Mouse (Mus musculus) liver, embryonic 11.5 days (tissue): Measurements from ENCODE around the gene Rpl13. TPM values are rescaled to one million over a fixed set of nuclear protein-coding genes. Genes with fewer than 3 reads are reported as not detected.
"Not testable (repeated sequence)": the region's sequence is repeated elsewhere in the genome, so short reads cannot be mapped to it uniquely, and the experiment has no call there.

Experiments used
- ATAC-seq: fragments of 200-750 bp; cut with Nextera tagmentation; replicated peaks from 2 replicates; pipeline ENCODE4 v1.8.0; 2017; ENCODE audit warnings: moderate number of reproducible peaks, mild to moderate bottlenecking, moderate TSS enrichment, moderate library complexity; ENCODE audit not compliant: low FRiP score
- DNase-seq: peaks from one replicate; pipeline ENCODE4 v3.0.0-alpha.2; 2017; ENCODE audit warnings: low spot score
- H3K27ac ChIP-seq: fragments of 300-500 bp; sonication (generic); 2 replicates; pipeline ENCODE4 v1.5.1; 2014; ENCODE audit warnings: mild to moderate bottlenecking, low read depth, low read length, control low read depth
- H3K27me3 ChIP-seq: fragments of 300-500 bp; sonication (generic); replicated peaks from 2 replicates; pipeline ENCODE4 v1.6.1; 2014; ENCODE audit warnings: low read length, mixed read lengths; ENCODE audit not compliant: control insufficient read depth, insufficient read depth
- H3K36me3 ChIP-seq: fragments of 300-500 bp; sonication (generic); 2 replicates; pipeline ENCODE4 v1.6.1; 2014; ENCODE audit warnings: mild to moderate bottlenecking, low read length, moderate library complexity, mixed read lengths; ENCODE audit not compliant: control insufficient read depth, insufficient read depth
- H3K4me1 ChIP-seq: fragments of 300-500 bp; sonication (generic); replicated peaks from 2 replicates; pipeline ENCODE4 v1.6.1; 2014; ENCODE audit warnings: low read length, mixed read lengths; ENCODE audit not compliant: control insufficient read depth, insufficient read depth
- H3K4me2 ChIP-seq: fragments of 300-500 bp; sonication (generic); 2 replicates; pipeline ENCODE4 v1.6.1; 2014; ENCODE audit warnings: mild to moderate bottlenecking, control low read depth, moderate library complexity
- H3K4me3 ChIP-seq: fragments of 300-500 bp; sonication (generic); 2 replicates; pipeline ENCODE4 v1.5.1; 2014; ENCODE audit warnings: low read depth, low read length, control low read depth
- H3K9ac ChIP-seq: fragments of 300-500 bp; sonication (generic); 2 replicates; pipeline ENCODE4 v1.6.1; 2014; ENCODE audit warnings: low read depth, low read length, control low read depth
- H3K9me3 ChIP-seq: fragments of 300-500 bp; sonication (generic); 2 replicates; pipeline ENCODE4 v1.6.1; 2016; ENCODE audit warnings: low read length, inconsistent platforms, mixed read lengths; ENCODE audit not compliant: control insufficient read depth
- WGBS: fragments of 180-500 bp; shearing (Covaris S2); extraction: QIAGEN DNeasy Blood & Tissue Kit; methylation state at CpG from one replicate; pipeline ENCODE4 v1.1.7; 2014; 5-methylcytosine and 5-hydroxymethylcytosine counted together
- polyA plus RNA-seq: library from polyadenylated mRNA; unstranded; fragments of >200 nt; fragmentation: Nextera tagmentation; extraction: Ambion mirVana; gene quantifications from 2 replicates; pipeline ENCODE4 v1.2.1, GENCODE M21; 2014

The Rpl13 gene
- polyA plus RNA-seq, 1 experiment from 2014 or later, result 2,035 TPM

DNA sequence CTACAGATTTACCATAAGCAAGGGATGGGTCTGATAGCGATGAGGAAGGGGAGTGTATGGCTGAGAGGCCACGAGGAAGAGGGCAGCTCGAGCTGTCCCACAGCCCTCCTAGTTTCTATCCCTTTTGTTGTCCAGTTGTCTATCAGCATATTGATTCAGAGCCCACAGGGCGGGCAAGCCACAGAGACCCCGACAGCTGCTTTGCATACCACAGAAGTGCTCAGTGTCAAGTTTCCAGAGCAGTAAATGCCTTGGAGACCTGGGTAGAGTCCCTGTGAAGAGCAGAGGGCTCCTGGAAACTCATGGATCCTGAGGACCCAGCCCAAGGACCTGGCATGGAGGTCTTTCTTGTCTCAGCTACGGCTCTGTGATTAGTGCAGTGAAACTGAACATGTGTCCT, 19.2 kb upstream of the Rpl13 start:
- H3K4me1 ChIP-seq, result no peaks in the 10 kb centered on the region
- peaks cover 36% of the 10 kb centered on the region for H3K36me3 ChIP-seq
- H3K9me3 ChIP-seq, result no peaks in the 10 kb centered on the region
- 81% methylated on average over 6 of the region's 6 CpGs for WGBS
- DNase-seq (no peak), ATAC-seq (no peak)
- H3K4me2 ChIP-seq, result no peak overlapping the region
- H3K27me3 ChIP-seq, result no peaks in the 10 kb centered on the region
- no peak overlapping the region for H3K27ac ChIP-seq
- no peak overlapping the region for H3K9ac ChIP-seq
- H3K4me3 ChIP-seq, result no peak overlapping the region

DNA sequence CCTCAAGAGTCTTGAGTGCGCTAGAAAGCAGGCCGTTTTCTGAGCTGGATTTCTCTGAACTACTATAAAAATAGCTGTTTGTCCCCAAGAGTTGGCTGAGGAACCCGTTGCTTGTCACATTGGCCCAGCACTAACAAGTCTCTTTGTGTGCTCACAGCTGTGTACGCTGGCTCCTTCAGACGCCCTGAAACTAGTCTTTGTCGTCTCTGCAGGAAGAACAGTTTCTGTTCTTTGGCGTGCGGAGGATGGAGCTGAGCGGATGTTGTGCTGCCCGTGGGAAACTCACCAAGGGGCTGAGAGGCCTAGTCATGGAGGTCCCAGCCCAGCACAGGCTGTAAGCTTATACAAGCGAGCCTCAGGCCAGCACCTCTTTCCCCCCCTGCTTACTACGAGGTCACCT, 18.5 kb upstream of the Rpl13 start:
- Histone ChIP-seq H3K27ac (no peak overlapping the region), H3K4me2 (no peak overlapping the region), H3K4me3 (no peak overlapping the region), H3K36me3 (peaks cover 36% of the 10 kb centered on the region), H3K9ac (no peak overlapping the region), H3K4me1 (no peaks in the 10 kb centered on the region), H3K27me3 (no peaks in the 10 kb centered on the region), H3K9me3 (no peaks in the 10 kb centered on the region)
- 90% methylated on average over 12 of the region's 12 CpGs for WGBS
- ATAC-seq, result no peak
- DNase-seq, result no peak

DNA sequence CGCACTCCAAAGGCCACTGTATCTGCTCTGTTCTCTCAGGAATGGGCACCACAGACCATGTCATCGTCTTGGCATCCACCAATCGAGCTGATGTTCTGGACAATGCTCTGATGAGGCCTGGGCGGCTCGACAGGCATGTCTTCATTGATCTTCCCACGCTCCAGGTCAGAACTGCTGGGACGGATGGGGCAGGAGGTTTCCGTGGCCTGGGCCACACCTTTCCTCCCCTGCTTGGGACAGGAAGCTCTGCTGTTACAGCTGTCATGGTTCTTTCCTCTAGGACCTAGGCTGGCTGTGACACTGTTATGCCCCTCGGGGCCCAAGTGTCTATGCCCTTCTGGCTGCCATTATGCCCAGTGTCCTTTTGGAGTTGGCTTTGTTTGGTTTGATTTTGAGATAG, 14.9 kb upstream of the Rpl13 start:
- H3K9me3 ChIP-seq, result no peaks in the 10 kb centered on the region
- H3K4me2 ChIP-seq, result no peak overlapping the region
- H3K36me3 ChIP-seq, result peaks cover 39% of the 10 kb centered on the region
- H3K27ac ChIP-seq, result no peak overlapping the region
- no peaks in the 10 kb centered on the region for H3K4me1 ChIP-seq
- DNase-seq, result no peak
- ATAC-seq, result no peak
- no peaks in the 10 kb centered on the region for H3K27me3 ChIP-seq
- no peak overlapping the region for H3K9ac ChIP-seq
- 88% methylated on average over 9 of the region's 9 CpGs for WGBS
- H3K4me3 ChIP-seq, result no peak overlapping the region

DNA sequence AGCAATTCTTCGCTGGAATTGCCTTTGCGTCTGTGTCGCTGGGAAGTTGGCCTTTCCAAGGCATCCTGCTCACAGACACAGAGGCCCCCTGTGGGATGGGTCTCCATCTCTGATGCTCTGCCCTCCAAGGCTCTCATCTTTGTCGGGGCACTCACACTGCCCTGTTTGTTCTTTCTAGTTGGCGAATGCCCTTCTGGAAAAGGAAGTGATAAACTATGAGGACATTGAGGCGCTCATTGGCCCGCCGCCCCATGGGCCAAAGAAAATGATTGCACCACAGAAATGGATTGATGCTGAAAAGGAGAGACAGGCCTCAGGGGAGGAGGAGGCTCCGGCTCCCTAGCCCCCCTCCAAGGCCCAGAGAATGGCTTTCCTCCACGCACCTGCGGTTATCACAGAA, 4.9 kb upstream of the Rpl13 start:
- H3K27ac ChIP-seq, result no peak overlapping the region
- DNase-seq, result no peak
- no peak overlapping the region for H3K9ac ChIP-seq
- ATAC-seq, result no peak
- no peaks in the 10 kb centered on the region for H3K4me1 ChIP-seq
- no peak overlapping the region for H3K4me3 ChIP-seq
- 89% methylated on average over 11 of the region's 11 CpGs for WGBS
- H3K27me3 ChIP-seq, result no peaks in the 10 kb centered on the region
- H3K9me3 ChIP-seq, result no peaks in the 10 kb centered on the region
- H3K4me2 ChIP-seq, result no peak overlapping the region
- peaks cover 16% of the 10 kb centered on the region; the same call in 1 of the 2 replicates for H3K36me3 ChIP-seq

DNA sequence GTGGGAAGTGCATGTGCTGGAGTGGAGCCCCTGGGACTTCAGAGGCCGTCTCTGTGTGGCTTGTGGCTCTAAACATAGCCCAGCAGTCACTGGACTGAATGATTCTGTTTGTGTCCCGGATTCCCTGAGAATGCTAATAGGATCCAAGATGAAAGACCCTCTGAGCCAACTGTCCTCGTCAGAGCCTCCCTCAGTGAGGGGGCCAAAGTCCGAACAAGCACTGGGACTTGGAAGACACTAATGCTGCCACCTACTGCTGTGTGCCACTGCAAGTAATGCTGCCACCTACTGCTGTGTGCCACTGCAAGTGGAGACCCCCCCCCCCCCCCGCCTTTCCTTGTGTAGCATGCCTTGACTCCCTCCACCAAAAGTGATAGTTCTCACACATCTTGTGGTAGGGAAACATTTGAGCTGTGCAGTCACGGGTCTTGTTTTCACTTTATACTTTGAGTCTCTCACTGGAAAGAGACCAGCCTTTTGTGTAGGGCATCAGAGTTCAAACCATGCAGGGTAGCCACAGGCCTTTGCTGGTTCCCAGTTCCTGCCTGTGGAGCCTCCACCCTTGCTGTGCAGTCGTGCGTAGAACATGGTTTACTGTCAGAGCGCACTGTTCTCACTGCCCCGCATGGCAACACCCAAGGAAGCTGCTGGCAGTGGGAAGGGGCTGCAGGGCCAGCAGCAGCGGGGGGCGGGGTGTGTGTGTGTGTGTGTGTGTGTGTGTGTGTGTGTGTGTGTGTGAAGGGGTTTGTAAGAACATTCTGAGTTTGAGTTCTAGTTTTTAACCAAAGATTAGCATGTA, 4.2 kb upstream of the Rpl13 start:
- no peaks in the 10 kb centered on the region for H3K27me3 ChIP-seq
- 86% methylated on average over 12 of the region's 12 CpGs for WGBS
- no peak overlapping the region for H3K4me2 ChIP-seq
- no peaks in the 10 kb centered on the region for H3K9me3 ChIP-seq
- ATAC-seq, result no peak
- H3K4me1 ChIP-seq, result no peaks in the 10 kb centered on the region
- no peak overlapping the region for H3K27ac ChIP-seq
- H3K9ac ChIP-seq, result no peak overlapping the region
- H3K36me3 ChIP-seq, result peaks cover 17% of the 10 kb centered on the region
- DNase-seq, result no peak
- H3K4me3 ChIP-seq, result no peak overlapping the region

DNA sequence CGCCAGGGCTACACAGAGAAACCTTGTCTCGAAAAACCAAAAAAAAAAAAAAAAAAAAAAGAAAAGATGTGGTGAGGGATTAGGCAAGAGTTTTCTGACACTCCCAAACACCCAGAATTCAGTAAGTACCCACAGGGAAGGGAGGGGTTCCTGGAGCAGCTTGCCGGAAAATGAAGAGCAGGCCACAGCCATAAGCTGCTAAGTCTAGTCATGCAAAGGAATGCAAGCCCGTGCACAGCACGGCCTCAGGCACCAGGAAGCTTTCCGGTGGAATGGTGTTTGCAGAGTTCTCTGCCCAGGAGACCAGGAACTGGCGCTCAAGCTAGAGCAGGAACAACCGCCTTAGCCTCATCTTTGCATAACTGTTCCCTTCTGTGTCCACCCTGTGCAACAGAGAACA, 1.9 kb upstream of the Rpl13 start:
- Histone ChIP-seq H3K27ac (no peak overlapping the region), H3K4me2 (no peak overlapping the region), H3K4me3 (no peak overlapping the region), H3K27me3 (no peaks in the 10 kb centered on the region), H3K9me3 (no peaks in the 10 kb centered on the region), H3K9ac (no peak overlapping the region), H3K4me1 (peaks cover 11% of the 10 kb centered on the region), H3K36me3 (peaks cover 25% of the 10 kb centered on the region)
- DNase-seq (no peak), ATAC-seq (no peak)
- 66% methylated on average over 8 of the region's 8 CpGs for WGBS

DNA sequence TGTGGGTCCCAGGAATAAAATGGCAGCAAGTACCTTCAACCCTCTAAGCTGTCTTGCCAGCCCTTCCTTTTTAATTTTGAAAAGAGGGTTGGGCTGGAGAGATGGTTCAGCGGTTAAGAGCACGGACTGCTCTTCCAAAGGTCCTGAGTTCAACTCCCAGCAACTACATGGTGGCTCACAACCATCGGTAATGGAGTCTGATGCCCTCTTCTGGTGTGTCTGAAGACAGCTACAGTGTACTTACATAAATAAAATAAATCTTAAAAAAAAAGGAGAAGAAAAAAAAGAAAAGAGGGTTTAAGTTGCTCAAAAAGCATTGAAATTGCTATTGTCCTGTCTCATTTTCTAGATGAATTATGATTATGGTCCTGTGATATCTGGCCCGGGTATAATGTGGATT, 906 bp upstream of the Rpl13 start:
- DNase-seq, result no peak
- Histone ChIP-seq H3K9me3 (no peaks in the 10 kb centered on the region), H3K4me2 (peak overlapping the region; percentile 98), H3K27ac (no peak overlapping the region), H3K36me3 (peaks cover 25% of the 10 kb centered on the region), H3K9ac (peak overlapping the region; percentile 99; the same call in 1 of the 2 replicates), H3K27me3 (no peaks in the 10 kb centered on the region), H3K4me1 (peaks cover 11% of the 10 kb centered on the region), H3K4me3 (peak overlapping the region; percentile 91)
- no peak for ATAC-seq
- WGBS, result 70% methylated on average over 4 of the region's 4 CpGs

DNA sequence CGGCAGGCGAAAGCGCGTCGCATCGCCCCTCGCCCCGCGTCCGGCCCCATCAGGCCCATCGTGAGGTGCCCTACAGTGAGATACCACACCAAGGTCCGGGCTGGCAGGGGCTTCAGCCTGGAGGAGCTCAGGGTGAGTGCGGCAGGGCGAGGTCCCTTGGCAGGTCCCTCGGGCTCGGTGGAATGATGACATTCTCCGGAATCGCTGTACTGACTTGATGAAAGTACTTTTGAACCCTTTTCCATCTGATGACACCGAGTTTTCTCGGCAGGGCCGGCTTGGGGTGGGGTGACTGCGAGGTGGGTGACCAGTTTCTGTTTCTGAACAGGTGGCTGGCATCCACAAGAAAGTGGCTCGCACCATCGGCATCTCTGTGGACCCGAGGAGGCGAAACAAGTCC, 705 bp downstream of the Rpl13 start:
- WGBS, result under 1% methylated on average over 18 of the region's 26 CpGs

DNA sequence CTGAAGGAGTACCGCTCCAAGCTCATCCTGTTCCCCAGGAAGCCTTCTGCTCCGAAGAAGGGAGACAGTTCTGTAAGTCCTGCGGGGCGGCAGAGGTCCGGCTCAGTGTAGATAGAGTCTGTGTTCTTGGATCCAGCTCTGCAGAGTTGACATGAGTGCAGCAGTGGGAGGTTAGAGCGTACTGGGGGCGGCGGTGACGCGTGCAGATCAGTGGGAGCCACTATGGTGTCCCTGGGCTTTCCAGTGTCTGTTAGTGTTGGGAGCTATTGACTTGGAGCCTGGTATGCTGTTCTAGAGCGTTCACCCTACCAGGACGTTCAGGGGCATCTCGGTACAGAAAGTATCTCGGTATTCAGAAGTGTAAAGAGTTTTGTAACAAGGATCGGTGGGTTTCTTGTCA, 1.1 kb downstream of the Rpl13 start:
- peaks cover 25% of the 10 kb centered on the region for H3K36me3 ChIP-seq
- 7% methylated on average over 14 of the region's 15 CpGs for WGBS
- peak overlapping the region; percentile 99 for H3K9ac ChIP-seq
- peaks cover 11% of the 10 kb centered on the region for H3K4me1 ChIP-seq
- peak overlapping the region; percentile 93 for H3K27ac ChIP-seq
- H3K4me3 ChIP-seq, result peak overlapping the region; percentile 91
- H3K27me3 ChIP-seq, result no peaks in the 10 kb centered on the region
- DNase-seq (peak; percentile 50), ATAC-seq (no peak)
- no peaks in the 10 kb centered on the region for H3K9me3 ChIP-seq
- peak overlapping the region; percentile 98 for H3K4me2 ChIP-seq

More for the DNA sequence above, 705 bp downstream of the Rpl13 start:
- H3K27me3 ChIP-seq, H3K9me3 ChIP-seq, ATAC-seq, DNase-seq: not testable (repeated sequence)
- Histone ChIP-seq H3K27ac (peak overlapping the region; percentile 93), H3K4me3 (peak overlapping the region; percentile 91), H3K4me1 (peaks cover 11% of the 10 kb centered on the region), H3K36me3 (peaks cover 25% of the 10 kb centered on the region), H3K4me2 (peak overlapping the region; percentile 98), H3K9ac (peak overlapping the region; percentile 99)
